Mouse (Mus musculus) neural tube, embryonic 15.5 days (tissue): ENCODE results near the gene Clint1. TPM values are rescaled to one million over a fixed set of nuclear protein-coding genes. Genes with fewer than 3 reads are reported as not detected.
"Not testable (repeated sequence)": the region's sequence is repeated elsewhere in the genome, so short reads cannot be mapped to it uniquely, and the experiment has no call there.

Experiments used
- ATAC-seq: fragments of 200-750 bp; cut with Nextera tagmentation; 2 replicates; pipeline ENCODE4 v1.8.0; 2017; ENCODE audit warnings: mild to moderate bottlenecking, moderate TSS enrichment, moderate library complexity; ENCODE audit not compliant: low FRiP score
- H3K27ac ChIP-seq: fragments of 300-500 bp; sonication (generic); replicated peaks from 2 replicates; pipeline ENCODE4 v1.5.1; 2015; ENCODE audit warnings: mild to moderate bottlenecking, inconsistent platforms
- H3K27me3 ChIP-seq: fragments of 300-500 bp; sonication (generic); replicated peaks from 2 replicates; pipeline ENCODE4 v1.6.1; 2015; ENCODE audit warnings: inconsistent platforms
- H3K36me3 ChIP-seq: fragments of 300-500 bp; sonication (generic); 2 replicates; pipeline ENCODE4 v1.6.1; 2015; ENCODE audit warnings: inconsistent platforms
- H3K4me1 ChIP-seq: fragments of 300-500 bp; sonication (generic); 2 replicates; pipeline ENCODE4 v1.6.1; 2015; ENCODE audit warnings: inconsistent platforms
- H3K4me2 ChIP-seq: fragments of 300-500 bp; sonication (generic); 2 replicates; pipeline ENCODE4 v1.6.1; 2015; ENCODE audit warnings: inconsistent platforms, mild to moderate bottlenecking, moderate library complexity
- H3K4me3 ChIP-seq: fragments of 300-500 bp; sonication (generic); replicated peaks from 2 replicates; pipeline ENCODE4 v1.5.1; 2015; ENCODE audit warnings: mild to moderate bottlenecking, inconsistent platforms
- H3K9ac ChIP-seq: fragments of 300-500 bp; sonication (generic); replicated peaks from 2 replicates; pipeline ENCODE4 v1.6.1; 2015; ENCODE audit warnings: mild to moderate bottlenecking, inconsistent platforms
- H3K9me3 ChIP-seq: fragments of 300-500 bp; sonication (generic); replicated peaks from 2 replicates; pipeline ENCODE4 v1.6.1; 2016; ENCODE audit warnings: inconsistent platforms
- WGBS: fragments of 180-500 bp; shearing (Covaris S2); methylation state at CpG from one replicate; pipeline ENCODE4 v1.1.7; 2015; ENCODE audit warnings: mixed read lengths; 5-methylcytosine and 5-hydroxymethylcytosine counted together
- polyA plus RNA-seq: library from polyadenylated mRNA; unstranded; fragments of >200 nt; fragmentation: Nextera tagmentation; extraction: Ambion mirVana; gene quantifications from 2 replicates; pipeline ENCODE4 v1.2.1, GENCODE M21; 2015

The Clint1 gene
- polyA plus RNA-seq, 1 experiment from 2014 or later, result 41.5 TPM

DNA sequence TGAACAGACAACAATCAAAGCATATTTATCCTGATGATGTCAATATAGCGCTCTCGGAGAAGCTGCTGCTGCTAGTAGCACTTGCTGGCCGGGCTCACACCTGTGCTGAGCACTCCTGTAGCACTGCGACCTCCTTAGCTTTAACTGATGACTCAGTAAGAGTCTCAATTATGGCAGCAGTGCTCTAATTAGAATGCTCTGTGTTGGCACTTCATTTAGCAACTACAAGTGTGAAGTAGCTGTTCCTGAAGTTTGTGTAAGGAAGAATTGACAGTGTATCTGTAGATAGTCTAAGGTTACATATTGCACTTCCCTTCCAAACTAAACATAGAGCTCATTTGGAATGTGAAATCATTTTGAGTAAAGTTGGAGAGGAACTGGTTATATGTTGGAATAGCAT is 14.7 kb downstream of the Clint1 start:
- Histone ChIP-seq H3K36me3 (no peaks in the 10 kb centered on the region), H3K4me1 (peaks cover 8% of the 10 kb centered on the region), H3K9ac (no peak overlapping the region), H3K27me3 (no peaks in the 10 kb centered on the region), H3K27ac (no peak overlapping the region), H3K4me3 (no peak overlapping the region), H3K9me3 (no peaks in the 10 kb centered on the region), H3K4me2 (no peak overlapping the region)
- 84% methylated on average over 4 of the region's 4 CpGs for WGBS
- ATAC-seq, result no peak

DNA sequence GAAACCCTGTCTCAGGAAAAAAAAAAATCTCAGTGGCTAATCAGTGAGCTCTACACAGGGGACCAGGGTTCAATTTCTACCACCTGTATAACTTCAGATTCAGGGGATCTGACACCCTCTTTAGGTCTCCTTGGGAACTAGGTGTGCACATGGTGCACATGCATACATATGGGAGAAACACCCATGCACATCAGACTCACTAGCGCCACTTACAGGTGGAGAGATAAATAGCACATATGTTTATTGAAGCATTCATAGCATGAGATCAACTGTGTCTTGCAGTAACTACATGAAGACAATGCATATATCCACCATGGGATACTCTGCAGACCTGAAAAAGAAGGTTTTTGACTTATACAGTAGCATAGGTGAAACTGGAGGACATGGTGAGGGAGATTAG is 21.8 kb downstream of the Clint1 start:
- WGBS, result 92% methylated on average over 1 of the region's 1 CpGs
- no peak overlapping the region for H3K9ac ChIP-seq
- no peak for ATAC-seq
- no peak overlapping the region for H3K4me2 ChIP-seq
- H3K27ac ChIP-seq, result no peak overlapping the region
- 0 out of 2 replicates have a peak, but pooled peaks cover 5% of the 10 kb centered on the region for H3K4me1 ChIP-seq
- no peak overlapping the region for H3K4me3 ChIP-seq
- H3K36me3 ChIP-seq, result no peaks in the 10 kb centered on the region
- no peaks in the 10 kb centered on the region for H3K27me3 ChIP-seq
- no peaks in the 10 kb centered on the region for H3K9me3 ChIP-seq

DNA sequence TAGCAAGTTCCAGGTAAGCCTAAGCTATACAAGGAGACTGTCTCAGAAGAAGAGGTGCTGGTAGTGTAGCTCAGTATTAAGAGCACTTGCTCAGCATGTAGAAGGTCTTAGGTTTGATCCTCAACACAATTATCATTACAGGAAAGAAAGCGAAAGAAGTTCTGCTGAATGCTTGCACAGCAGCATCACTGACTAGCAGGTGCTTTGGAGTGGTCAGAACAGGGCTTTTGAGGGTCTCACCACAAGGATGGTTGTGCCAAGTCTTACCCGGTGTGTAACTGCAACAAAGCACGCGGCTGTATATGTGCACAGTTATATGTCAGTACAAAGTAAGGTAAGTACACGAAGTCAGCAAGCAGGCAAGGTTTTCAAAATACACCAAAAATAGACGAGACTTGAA is 22.4 kb downstream of the Clint1 start:
- H3K36me3 ChIP-seq, result no peaks in the 10 kb centered on the region
- H3K9me3 ChIP-seq, result no peaks in the 10 kb centered on the region
- H3K9ac ChIP-seq, result no peak overlapping the region
- H3K4me2 ChIP-seq, result no peak overlapping the region
- no peak overlapping the region for H3K27ac ChIP-seq
- ATAC-seq, result no peak
- no peaks in the 10 kb centered on the region for H3K27me3 ChIP-seq
- 94% methylated on average over 6 of the region's 6 CpGs for WGBS
- H3K4me3 ChIP-seq, result no peak overlapping the region
- H3K4me1 ChIP-seq, result 0 out of 2 replicates have a peak, but pooled peaks cover 5% of the 10 kb centered on the region

- ATAC-seq, result no peak
- Histone ChIP-seq H3K27ac (no peak overlapping the region), H3K9ac (no peak overlapping the region), H3K36me3 (no peaks in the 10 kb centered on the region), H3K27me3 (no peaks in the 10 kb centered on the region), H3K9me3 (no peaks in the 10 kb centered on the region), H3K4me3 (no peak overlapping the region), H3K4me2 (no peak overlapping the region), H3K4me1 (peaks cover 9% of the 10 kb centered on the region)
- WGBS, result 93% methylated on average over 7 of the region's 7 CpGs
Observed at GRCm38 (mm10) chr11:45875351-45875935, 23.6 kb downstream of the Clint1 start.

DNA sequence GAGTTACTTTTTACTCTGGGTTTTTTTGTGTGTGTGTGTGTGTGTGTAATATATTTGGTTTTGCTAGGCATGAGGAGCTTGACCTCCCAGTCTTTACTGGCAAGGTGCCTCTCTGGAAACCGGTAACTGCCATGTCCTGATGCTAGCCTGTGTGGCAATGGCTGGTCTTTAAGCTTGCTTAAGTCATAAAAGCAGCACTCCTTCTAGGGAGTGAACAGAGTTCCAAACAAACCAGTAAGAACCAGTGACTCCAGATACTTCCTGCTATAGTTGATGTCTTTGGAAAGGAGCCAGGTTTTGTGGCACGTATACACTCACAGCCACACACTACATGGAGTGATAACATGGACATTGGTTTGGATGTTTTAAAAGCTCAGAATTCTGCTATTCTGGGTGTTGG is 24.2 kb downstream of the Clint1 start:
- Histone ChIP-seq H3K27ac (no peak overlapping the region), H3K4me3 (no peak overlapping the region), H3K27me3 (no peaks in the 10 kb centered on the region), H3K4me1 (peaks cover 15% of the 10 kb centered on the region), H3K9me3 (no peaks in the 10 kb centered on the region), H3K9ac (no peak overlapping the region), H3K4me2 (no peak overlapping the region), H3K36me3 (no peaks in the 10 kb centered on the region)
- no peak for ATAC-seq
- WGBS, result 85% methylated on average over 2 of the region's 2 CpGs

GRCm38 (mm10) chr11:45879366-45879765 is 27.5 kb downstream of the Clint1 start:
- 61% methylated on average over 4 of the region's 4 CpGs for WGBS
- not testable (repeated sequence) for H3K9ac ChIP-seq, H3K4me3 ChIP-seq, H3K27ac ChIP-seq, H3K9me3 ChIP-seq, H3K36me3 ChIP-seq, H3K27me3 ChIP-seq, H3K4me2 ChIP-seq, ATAC-seq
- H3K4me1 ChIP-seq, result peaks cover 25% of the 10 kb centered on the region

GRCm38 (mm10) chr11:45881026-45881682 is 29.3 kb downstream of the Clint1 start:
- no peaks in the 10 kb centered on the region; the same call in 1 of the 2 replicates for H3K36me3 ChIP-seq
- no peaks in the 10 kb centered on the region for H3K27me3 ChIP-seq
- H3K4me1 ChIP-seq, result peaks cover 25% of the 10 kb centered on the region
- no peak overlapping the region for H3K4me3 ChIP-seq
- no peaks in the 10 kb centered on the region for H3K9me3 ChIP-seq
- WGBS, result 33% methylated on average over 6 of the region's 6 CpGs
- no peak overlapping the region for H3K4me2 ChIP-seq
- H3K27ac ChIP-seq, result peak overlapping the region; percentile 63
- peak; percentile 58; the same call in 1 of the 2 replicates for ATAC-seq
- H3K9ac ChIP-seq, result no peak overlapping the region

DNA sequence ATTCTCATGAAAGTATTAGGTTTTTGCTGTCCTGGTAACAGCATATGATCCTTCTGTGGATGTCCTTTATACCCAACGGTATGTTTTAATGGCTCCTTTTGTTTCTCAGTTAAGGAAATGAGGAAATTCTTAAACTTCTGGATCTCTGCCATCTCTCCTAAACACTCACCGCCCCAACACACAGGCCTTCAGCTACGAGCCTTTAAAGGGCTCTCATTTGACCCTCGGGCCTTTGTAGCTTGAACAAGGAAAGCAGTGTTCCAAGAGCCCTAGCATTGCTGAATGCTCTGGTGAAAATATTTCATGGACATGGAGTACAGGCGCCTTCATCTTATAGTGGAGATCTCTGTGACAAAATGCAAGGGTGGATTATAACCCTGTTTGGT is 29.8 kb downstream of the Clint1 start:
- Histone ChIP-seq H3K4me2 (no peak overlapping the region), H3K36me3 (peaks cover 5% of the 10 kb centered on the region; the same call in 1 of the 2 replicates), H3K9me3 (no peaks in the 10 kb centered on the region), H3K27ac (peak overlapping the region; percentile 67), H3K9ac (no peak overlapping the region), H3K4me3 (no peak overlapping the region), H3K27me3 (no peaks in the 10 kb centered on the region), H3K4me1 (peaks cover 30% of the 10 kb centered on the region)
- 24% methylated on average over 5 of the region's 5 CpGs for WGBS
- ATAC-seq, result peak; percentile 46; the same call in 1 of the 2 replicates

DNA sequence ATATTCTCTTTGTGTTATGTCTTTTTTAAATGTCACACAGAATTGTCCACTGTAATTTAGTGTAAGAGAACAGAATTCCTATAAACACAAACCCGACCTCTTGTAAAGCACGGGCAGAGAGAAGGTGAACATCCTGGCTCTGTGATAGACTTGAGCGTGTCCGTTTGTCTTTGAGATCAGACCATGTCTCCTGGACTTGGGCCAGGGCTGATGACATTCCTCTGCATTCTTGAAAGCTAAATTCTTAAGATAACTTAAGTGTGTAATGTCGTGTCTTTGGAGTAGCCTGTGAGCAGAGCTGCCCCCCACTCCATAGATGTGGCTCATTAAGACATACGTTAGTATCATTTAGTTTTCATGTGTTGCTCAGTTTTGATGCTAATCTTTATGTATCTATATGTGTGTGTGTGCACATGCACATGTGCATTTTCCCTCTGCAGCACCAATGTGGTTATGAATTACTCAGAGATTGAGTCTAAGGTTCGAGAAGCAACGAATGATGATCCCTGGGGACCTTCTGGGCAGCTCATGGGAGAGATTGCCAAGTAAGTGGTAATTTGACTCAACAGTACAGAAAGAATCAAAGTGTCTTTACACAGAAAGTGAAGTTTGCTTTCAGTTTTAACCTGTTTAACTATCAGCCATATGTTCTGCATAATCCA is 31.6 kb downstream of the Clint1 start:
- Histone ChIP-seq H3K9me3 (no peaks in the 10 kb centered on the region), H3K27me3 (no peaks in the 10 kb centered on the region), H3K4me2 (no peak overlapping the region), H3K4me1 (peaks cover 32% of the 10 kb centered on the region), H3K4me3 (no peak overlapping the region), H3K36me3 (peaks cover 12% of the 10 kb centered on the region), H3K27ac (no peak overlapping the region), H3K9ac (no peak overlapping the region)
- WGBS, result 53% methylated on average over 8 of the region's 8 CpGs
- no peak for ATAC-seq

- Histone ChIP-seq H3K9ac (no peak overlapping the region), H3K27ac (no peak overlapping the region), H3K27me3 (no peaks in the 10 kb centered on the region), H3K4me3 (no peak overlapping the region), H3K36me3 (peaks cover 18% of the 10 kb centered on the region), H3K9me3 (no peaks in the 10 kb centered on the region), H3K4me2 (no peak overlapping the region), H3K4me1 (peaks cover 32% of the 10 kb centered on the region)
- ATAC-seq, result no peak
- 39% methylated on average over 4 of the region's 4 CpGs for WGBS
Observed at GRCm38 (mm10) chr11:45884029-45884428, 32.2 kb downstream of the Clint1 start.

DNA sequence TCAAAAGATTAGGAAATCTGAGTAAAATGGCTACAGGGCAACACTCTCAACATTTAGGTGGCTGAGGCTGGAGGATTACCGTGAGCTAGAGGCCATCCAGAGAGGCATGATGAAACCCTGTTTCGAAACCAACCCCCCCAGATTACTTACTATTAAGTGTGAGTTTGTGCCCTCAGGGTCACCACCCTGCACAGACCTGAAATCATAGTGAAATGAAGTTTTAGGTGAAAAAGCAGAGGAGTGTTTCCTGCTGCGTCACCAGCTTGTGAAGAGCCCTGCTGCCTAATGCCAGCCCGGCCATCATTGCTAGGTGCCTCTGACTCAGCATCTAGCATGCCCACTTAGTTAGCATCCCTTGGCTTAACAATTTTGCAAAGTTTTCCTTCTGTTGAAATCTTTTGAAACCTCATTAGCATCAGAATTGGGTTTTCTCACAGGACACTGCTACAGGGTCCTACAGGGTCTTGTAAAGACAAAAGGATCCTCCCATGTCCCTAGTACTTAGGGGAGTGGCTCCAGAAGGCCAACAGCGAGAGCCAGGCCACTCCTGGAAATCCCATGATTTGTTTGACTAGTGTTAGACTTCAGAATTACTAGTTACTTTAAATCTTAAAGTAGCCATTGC is 33.9 kb downstream of the Clint1 start:
- no peak for ATAC-seq
- Histone ChIP-seq H3K4me1 (peaks cover 26% of the 10 kb centered on the region), H3K9ac (no peak overlapping the region), H3K27me3 (no peaks in the 10 kb centered on the region), H3K4me3 (no peak overlapping the region), H3K27ac (no peak overlapping the region), H3K36me3 (peaks cover 25% of the 10 kb centered on the region), H3K9me3 (no peaks in the 10 kb centered on the region), H3K4me2 (no peak overlapping the region)
- 77% methylated on average over 5 of the region's 5 CpGs for WGBS
